Mouse (Mus musculus): Measurements from ENCODE around the gene Rab6a. TPM values are rescaled to one million over a fixed set of nuclear protein-coding genes. Genes with fewer than 3 reads are reported as not detected.

Rab6a gene
- polyA plus RNA-seq, 1 experiment from 2014 or later, result 84.9 TPM

DNA sequence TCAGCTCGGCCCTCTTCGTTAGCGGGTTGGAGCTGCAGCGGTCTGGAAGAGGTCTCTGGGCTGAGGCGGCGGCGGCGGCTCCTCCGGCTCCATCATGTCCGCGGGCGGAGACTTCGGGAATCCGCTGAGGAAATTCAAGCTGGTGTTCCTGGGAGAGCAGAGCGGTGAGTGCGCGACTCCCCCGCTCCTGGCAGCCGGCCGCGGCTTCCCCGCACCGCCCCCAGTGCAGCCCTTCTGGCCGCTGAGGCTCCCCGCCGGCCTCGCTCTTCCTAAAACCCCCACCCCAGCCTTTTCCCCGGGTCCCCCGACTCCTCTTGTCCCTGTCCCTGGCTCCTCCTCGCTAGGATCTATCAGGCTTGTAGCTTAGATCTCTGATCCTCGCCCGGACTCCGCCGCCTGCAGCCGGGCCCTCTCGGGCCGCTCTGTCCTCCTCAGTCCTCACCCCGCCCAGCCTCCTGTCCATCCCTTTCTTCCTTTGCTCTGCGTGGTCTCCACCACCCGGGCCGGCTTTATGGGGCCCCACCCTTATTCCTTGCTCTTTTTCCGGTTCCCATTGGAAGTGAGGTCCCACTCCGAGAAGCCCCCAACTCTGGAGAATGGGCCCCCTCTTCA, 1.0 kb downstream of the Rab6a start, which contains the start of gene Mrpl48:
Gene Mrpl48 (minus strand): TSS at position 172 of the 612 bp plus-strand sequence.
- ATAC-seq (ENCODE audit: insufficient read depth, low FRiP score), result peak; percentile 22
- Histone ChIP-seq H3K36me3 (ENCODE audit: control insufficient read depth, insufficient read depth, low read length) (no peaks in the 10 kb centered on the region), H3K4me3 (replicated peaks; ENCODE audit: low read length) (peak within 1 kb of the TSS; percentile 90), H3K4me2 (ENCODE audit: low read depth, low read length) (peak within 1 kb of the TSS; percentile 84), H3K27ac (ENCODE audit: low read length) (peak within 1 kb of the TSS; percentile 97), H3K4me1 (ENCODE audit: control insufficient read depth, insufficient read depth, low read length) (peaks cover 7% of the 10 kb centered on the region; the same call in 1 of the 2 replicates), H3K9me3 (replicated peaks; ENCODE audit: control insufficient read depth, low read length) (no peaks in the 10 kb centered on the region), H3K9ac (ENCODE audit: low read length) (peak within 1 kb of the TSS; percentile 98), H3K27me3 (ENCODE audit: control insufficient read depth, insufficient read depth, low read length) (no peaks in the 10 kb centered on the region)
- WGBS, result under 1% methylated on average over 43 of the region's 43 CpGs

DNA sequence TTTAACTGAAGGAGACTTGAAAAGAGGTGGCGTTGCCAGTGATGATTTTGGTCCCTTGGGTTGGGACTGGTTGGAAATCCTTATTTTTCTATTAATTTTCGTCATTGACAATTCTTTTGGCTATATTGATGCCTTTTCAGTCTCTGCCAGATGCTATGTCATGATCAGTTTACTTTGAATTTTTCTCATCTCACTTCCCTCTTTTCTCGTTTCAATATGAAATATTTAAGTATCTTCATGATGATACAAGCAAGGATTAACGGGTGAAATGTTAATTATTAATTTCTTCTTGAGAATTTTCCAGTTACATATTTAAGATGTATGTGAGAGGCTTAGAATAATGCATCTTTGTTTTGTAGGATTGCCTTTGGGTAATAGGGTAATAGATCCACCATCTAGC, 1.7 kb downstream of the Rab6a start:
- Histone ChIP-seq H3K9ac (ENCODE audit: low read length) (peak overlapping the region; percentile 98), H3K4me3 (replicated peaks; ENCODE audit: low read length) (peak overlapping the region; percentile 90), H3K4me1 (ENCODE audit: control insufficient read depth, insufficient read depth, low read length) (peaks cover 7% of the 10 kb centered on the region; the same call in 1 of the 2 replicates), H3K27ac (ENCODE audit: low read length) (peak overlapping the region; percentile 97; the same call in 1 of the 2 replicates), H3K9me3 (replicated peaks; ENCODE audit: control insufficient read depth, low read length) (no peaks in the 10 kb centered on the region), H3K4me2 (ENCODE audit: low read depth, low read length) (peak overlapping the region; percentile 84), H3K36me3 (ENCODE audit: control insufficient read depth, insufficient read depth, low read length) (no peaks in the 10 kb centered on the region), H3K27me3 (ENCODE audit: control insufficient read depth, insufficient read depth, low read length) (no peaks in the 10 kb centered on the region)
- no peak for ATAC-seq (ENCODE audit: insufficient read depth, low FRiP score)
- 11% methylated on average over 4 of the region's 4 CpGs for WGBS

DNA sequence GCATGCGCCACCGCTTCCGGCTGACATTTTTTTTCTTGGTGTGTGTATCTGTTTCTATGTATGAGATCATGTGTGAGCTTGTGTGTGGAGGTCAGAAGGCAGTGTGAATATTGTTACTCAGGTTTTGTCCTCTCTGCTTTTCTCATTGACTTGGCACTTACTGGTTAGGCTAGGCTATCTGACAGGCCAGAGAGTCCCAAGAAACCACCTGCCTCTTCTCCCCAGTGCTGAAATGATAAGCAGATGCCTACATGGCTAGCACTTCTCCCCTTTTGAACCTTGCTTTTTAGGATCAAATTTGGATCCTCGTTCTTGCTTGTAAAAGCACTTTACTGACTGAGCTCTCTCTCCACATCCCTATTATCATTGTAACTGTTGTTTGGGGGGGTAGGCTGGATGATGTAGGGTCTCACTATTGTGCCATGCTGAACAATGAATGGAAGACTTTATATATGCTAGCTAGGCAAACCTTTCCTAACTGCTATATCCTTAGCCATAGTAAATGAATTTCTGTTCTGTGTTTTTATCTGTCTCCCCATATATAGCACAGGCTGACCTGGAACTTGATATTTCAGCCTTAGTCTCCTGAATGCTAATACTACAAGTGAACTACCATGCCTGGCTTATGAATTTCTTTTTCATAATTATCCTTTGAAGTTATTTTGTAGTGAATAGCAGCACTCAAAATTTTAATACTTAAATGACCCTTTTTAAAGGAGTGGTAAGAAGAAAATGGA, 9.1 kb downstream of the Rab6a start:
- no peak overlapping the region for H3K4me3 ChIP-seq (replicated peaks; ENCODE audit: low read length)
- H3K4me1 ChIP-seq (ENCODE audit: control insufficient read depth, insufficient read depth, low read length), result no peaks in the 10 kb centered on the region
- no peaks in the 10 kb centered on the region for H3K36me3 ChIP-seq (ENCODE audit: control insufficient read depth, insufficient read depth, low read length)
- H3K27me3 ChIP-seq (ENCODE audit: control insufficient read depth, insufficient read depth, low read length), result no peaks in the 10 kb centered on the region
- H3K27ac ChIP-seq (ENCODE audit: low read length), result no peak overlapping the region
- 90% methylated on average over 4 of the region's 4 CpGs for WGBS
- H3K9ac ChIP-seq (ENCODE audit: low read length), result no peak overlapping the region
- H3K9me3 ChIP-seq (replicated peaks; ENCODE audit: control insufficient read depth, low read length), result no peaks in the 10 kb centered on the region
- ATAC-seq (ENCODE audit: insufficient read depth, low FRiP score), result no peak
- no peak overlapping the region for H3K4me2 ChIP-seq (ENCODE audit: low read depth, low read length)

DNA sequence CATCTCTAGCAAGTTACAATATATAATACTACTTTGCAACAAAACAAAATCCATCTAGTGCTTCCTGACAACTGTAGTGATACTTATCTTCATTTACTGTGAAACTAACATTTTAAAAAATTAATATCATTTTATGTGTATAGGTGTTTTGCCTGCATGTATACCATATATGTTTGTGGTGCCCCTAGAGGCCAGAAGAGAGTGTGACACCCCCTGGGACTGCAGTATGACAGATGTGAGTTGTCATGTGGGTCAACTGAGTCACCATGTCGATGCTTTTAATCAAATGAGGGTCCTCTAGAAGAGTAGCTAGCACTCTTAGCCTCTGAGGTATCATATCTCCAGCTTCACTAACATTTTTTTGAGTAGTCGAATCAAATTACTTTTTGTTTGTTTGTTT, 15.1 kb downstream of the Rab6a start:
- 78% methylated on average over 2 of the region's 2 CpGs for WGBS
- Histone ChIP-seq H3K9ac (ENCODE audit: low read length) (no peak overlapping the region), H3K9me3 (replicated peaks; ENCODE audit: control insufficient read depth, low read length) (no peaks in the 10 kb centered on the region), H3K4me1 (ENCODE audit: control insufficient read depth, insufficient read depth, low read length) (0 out of 2 replicates have a peak, but pooled peaks cover 4% of the 10 kb centered on the region), H3K36me3 (ENCODE audit: control insufficient read depth, insufficient read depth, low read length) (no peaks in the 10 kb centered on the region), H3K27ac (ENCODE audit: low read length) (no peak overlapping the region), H3K27me3 (ENCODE audit: control insufficient read depth, insufficient read depth, low read length) (no peaks in the 10 kb centered on the region), H3K4me2 (ENCODE audit: low read depth, low read length) (no peak overlapping the region), H3K4me3 (replicated peaks; ENCODE audit: low read length) (no peak overlapping the region)
- ATAC-seq (ENCODE audit: insufficient read depth, low FRiP score), result no peak

DNA sequence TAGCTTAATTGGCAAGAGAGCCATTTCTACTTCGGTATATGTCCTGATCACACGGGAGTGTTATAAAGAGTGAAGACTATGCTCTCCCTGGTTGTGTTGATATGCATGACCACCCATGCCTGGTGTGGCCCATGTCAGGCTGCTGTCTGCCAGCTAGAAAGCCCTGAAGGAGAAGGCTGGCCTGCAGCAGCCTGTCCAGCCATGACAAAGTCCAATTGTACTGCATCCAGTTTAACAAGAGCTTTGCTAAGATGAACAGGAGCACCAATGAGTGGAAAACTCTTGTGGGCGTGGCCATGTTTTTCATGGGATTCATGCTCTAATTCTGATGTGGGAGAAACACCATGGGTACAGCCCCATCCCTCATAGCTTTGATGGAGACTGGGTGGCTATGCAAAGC, 17.3 kb downstream of the Rab6a start:
- Histone ChIP-seq H3K36me3 (ENCODE audit: control insufficient read depth, insufficient read depth, low read length) (no peaks in the 10 kb centered on the region; the same call in 1 of the 2 replicates), H3K27ac (ENCODE audit: low read length) (no peak overlapping the region), H3K9me3 (replicated peaks; ENCODE audit: control insufficient read depth, low read length) (no peaks in the 10 kb centered on the region), H3K9ac (ENCODE audit: low read length) (no peak overlapping the region), H3K4me1 (ENCODE audit: control insufficient read depth, insufficient read depth, low read length) (0 out of 2 replicates have a peak, but pooled peaks cover 4% of the 10 kb centered on the region), H3K27me3 (ENCODE audit: control insufficient read depth, insufficient read depth, low read length) (no peaks in the 10 kb centered on the region), H3K4me3 (replicated peaks; ENCODE audit: low read length) (no peak overlapping the region), H3K4me2 (ENCODE audit: low read depth, low read length) (no peak overlapping the region)
- no peak for ATAC-seq (ENCODE audit: insufficient read depth, low FRiP score)
- 74% methylated on average over 3 of the region's 3 CpGs for WGBS

DNA sequence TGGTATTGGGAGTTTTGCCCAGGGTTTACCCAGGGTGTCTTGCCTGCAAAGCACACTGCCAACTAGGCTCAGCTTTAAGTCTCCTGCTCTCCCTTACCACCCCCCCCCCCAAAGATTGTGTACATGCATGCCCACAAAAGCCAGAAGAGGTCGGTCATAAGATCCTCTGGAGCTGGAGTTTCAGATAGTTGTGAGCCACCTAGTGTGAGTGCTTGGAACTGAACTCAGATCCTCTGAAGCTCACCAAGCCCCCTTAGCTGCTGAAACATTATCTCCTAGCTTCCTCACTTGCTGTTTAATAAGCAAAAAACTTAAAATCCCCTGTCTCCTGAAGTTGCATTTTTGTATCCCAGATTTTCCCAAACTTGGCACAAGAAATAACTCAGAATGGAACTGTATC, 30.4 kb downstream of the Rab6a start:
- no peak overlapping the region for H3K4me3 ChIP-seq (replicated peaks; ENCODE audit: low read length)
- WGBS, result 9% methylated on average over 1 of the region's 1 CpGs
- ATAC-seq (ENCODE audit: insufficient read depth, low FRiP score), result no peak

DNA sequence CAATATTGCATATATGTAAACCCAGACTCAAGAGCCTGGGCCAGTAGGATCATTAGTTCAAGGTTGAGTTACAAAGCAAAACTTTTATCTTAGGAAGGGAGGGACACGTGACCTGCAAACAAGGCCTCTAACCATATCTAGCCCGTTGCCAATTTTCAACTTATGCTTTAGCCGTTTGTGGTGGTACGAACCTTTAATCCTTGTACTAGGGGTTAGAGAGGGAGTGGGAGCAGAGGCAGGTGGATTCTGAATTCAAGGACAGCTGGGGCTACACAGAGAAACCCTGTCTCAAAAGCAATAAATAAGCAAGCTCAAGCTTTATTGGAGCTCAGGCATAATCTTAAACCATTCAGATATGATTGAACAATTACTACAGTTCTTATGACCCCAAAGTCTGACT, 35.2 kb downstream of the Rab6a start:
- WGBS, result 71% methylated on average over 4 of the region's 4 CpGs

More for the DNA sequence above, 30.4 kb downstream of the Rab6a start:
- Histone ChIP-seq H3K4me1 (ENCODE audit: control insufficient read depth, insufficient read depth, low read length) (no peaks in the 10 kb centered on the region), H3K4me2 (ENCODE audit: low read depth, low read length) (no peak overlapping the region), H3K27me3 (ENCODE audit: control insufficient read depth, insufficient read depth, low read length) (no peaks in the 10 kb centered on the region), H3K27ac (ENCODE audit: low read length) (no peak overlapping the region), H3K9ac (ENCODE audit: low read length) (no peak overlapping the region), H3K9me3 (replicated peaks; ENCODE audit: control insufficient read depth, low read length) (no peaks in the 10 kb centered on the region), H3K36me3 (ENCODE audit: control insufficient read depth, insufficient read depth, low read length) (no peaks in the 10 kb centered on the region)

DNA sequence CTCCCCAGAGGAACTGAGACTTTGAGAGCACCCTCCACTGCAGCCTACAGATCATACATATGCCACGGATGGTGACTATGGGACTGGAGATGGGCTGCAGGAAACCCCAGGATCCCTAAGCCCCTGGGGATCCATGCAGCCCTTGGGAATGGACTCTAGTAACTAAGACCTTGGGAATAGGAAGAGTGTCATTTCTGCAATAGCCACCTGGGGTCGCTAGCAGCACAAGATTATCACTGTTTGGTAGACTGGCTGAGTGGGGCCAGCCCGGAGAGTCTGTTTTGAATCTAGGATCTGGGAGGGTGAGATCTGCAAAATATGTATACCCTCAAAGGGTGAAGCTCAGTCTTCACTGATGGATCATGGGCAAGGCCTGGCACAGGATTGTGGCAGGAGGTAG, 37.9 kb downstream of the Rab6a start:
- H3K9me3 ChIP-seq (replicated peaks; ENCODE audit: control insufficient read depth, low read length), result no peaks in the 10 kb centered on the region
- WGBS, result 37% methylated on average over 3 of the region's 3 CpGs
- no peak overlapping the region for H3K4me3 ChIP-seq (replicated peaks; ENCODE audit: low read length)
- H3K27me3 ChIP-seq (ENCODE audit: control insufficient read depth, insufficient read depth, low read length), result no peaks in the 10 kb centered on the region
- H3K27ac ChIP-seq (ENCODE audit: low read length), result no peak overlapping the region
- H3K9ac ChIP-seq (ENCODE audit: low read length), result no peak overlapping the region
- ATAC-seq (ENCODE audit: insufficient read depth, low FRiP score), result peak; percentile 19; the same call in 1 of the 2 replicates
- no peaks in the 10 kb centered on the region for H3K4me1 ChIP-seq (ENCODE audit: control insufficient read depth, insufficient read depth, low read length)
- H3K4me2 ChIP-seq (ENCODE audit: low read depth, low read length), result no peak overlapping the region
- no peaks in the 10 kb centered on the region for H3K36me3 ChIP-seq (ENCODE audit: control insufficient read depth, insufficient read depth, low read length)

More for the DNA sequence above, 35.2 kb downstream of the Rab6a start:
- no peak overlapping the region for H3K4me2 ChIP-seq (ENCODE audit: low read depth, low read length)
- no peak overlapping the region for H3K9ac ChIP-seq (ENCODE audit: low read length)
- H3K9me3 ChIP-seq (replicated peaks; ENCODE audit: control insufficient read depth, low read length), result no peaks in the 10 kb centered on the region
- no peaks in the 10 kb centered on the region for H3K36me3 ChIP-seq (ENCODE audit: control insufficient read depth, insufficient read depth, low read length)
- no peak overlapping the region for H3K27ac ChIP-seq (ENCODE audit: low read length)
- H3K4me1 ChIP-seq (ENCODE audit: control insufficient read depth, insufficient read depth, low read length), result no peaks in the 10 kb centered on the region
- ATAC-seq (ENCODE audit: insufficient read depth, low FRiP score), result no peak
- no peak overlapping the region for H3K4me3 ChIP-seq (replicated peaks; ENCODE audit: low read length)
- H3K27me3 ChIP-seq (ENCODE audit: control insufficient read depth, insufficient read depth, low read length), result no peaks in the 10 kb centered on the region

DNA sequence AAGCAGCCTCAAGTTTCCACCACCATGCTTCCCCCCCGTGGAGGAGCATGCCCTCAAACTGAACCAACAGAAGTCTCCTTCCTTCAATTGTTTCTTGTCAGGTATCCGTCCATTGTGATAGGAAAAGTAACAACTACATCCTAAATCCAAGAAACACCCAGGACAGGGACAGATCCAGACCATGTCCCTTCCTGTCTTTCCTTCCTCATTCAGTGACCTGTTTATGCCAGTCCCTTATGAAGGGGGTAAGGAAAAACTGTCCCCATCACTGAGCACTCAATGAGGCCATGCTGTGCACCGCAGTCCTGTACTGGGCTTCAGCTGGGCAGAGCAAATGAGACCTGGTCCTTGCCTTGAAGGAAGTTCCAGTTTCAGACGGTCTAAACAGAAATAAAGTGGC, 41.9 kb downstream of the Rab6a start:
- no peak for ATAC-seq (ENCODE audit: insufficient read depth, low FRiP score)
- H3K27ac ChIP-seq (ENCODE audit: low read length), result no peak overlapping the region
- WGBS, result 77% methylated on average over 4 of the region's 4 CpGs

More for the DNA sequence above, 41.9 kb downstream of the Rab6a start:
- H3K27me3 ChIP-seq (ENCODE audit: control insufficient read depth, insufficient read depth, low read length), result no peaks in the 10 kb centered on the region
- no peak overlapping the region for H3K9ac ChIP-seq (ENCODE audit: low read length)
- H3K36me3 ChIP-seq (ENCODE audit: control insufficient read depth, insufficient read depth, low read length), result no peaks in the 10 kb centered on the region
- no peaks in the 10 kb centered on the region for H3K9me3 ChIP-seq (replicated peaks; ENCODE audit: control insufficient read depth, low read length)
- H3K4me1 ChIP-seq (ENCODE audit: control insufficient read depth, insufficient read depth, low read length), result no peaks in the 10 kb centered on the region
- no peak overlapping the region for H3K4me3 ChIP-seq (replicated peaks; ENCODE audit: low read length)
- H3K4me2 ChIP-seq (ENCODE audit: low read depth, low read length), result no peak overlapping the region

Data from stomach, embryonic 16.5 days (tissue).